Mouse (Mus musculus): ENCODE measurements at regions not wholly inside any gene's neighbourhood (a gene's known extent, or its start where the extent isn't known, plus 50 kb on each side); places are given as distances from the start of the nearest gene placed in this dataset.
"Not testable (repeated sequence)": the region's sequence is repeated elsewhere in the genome, so short reads cannot be mapped to it uniquely, and the experiment has no call there.

DNA sequence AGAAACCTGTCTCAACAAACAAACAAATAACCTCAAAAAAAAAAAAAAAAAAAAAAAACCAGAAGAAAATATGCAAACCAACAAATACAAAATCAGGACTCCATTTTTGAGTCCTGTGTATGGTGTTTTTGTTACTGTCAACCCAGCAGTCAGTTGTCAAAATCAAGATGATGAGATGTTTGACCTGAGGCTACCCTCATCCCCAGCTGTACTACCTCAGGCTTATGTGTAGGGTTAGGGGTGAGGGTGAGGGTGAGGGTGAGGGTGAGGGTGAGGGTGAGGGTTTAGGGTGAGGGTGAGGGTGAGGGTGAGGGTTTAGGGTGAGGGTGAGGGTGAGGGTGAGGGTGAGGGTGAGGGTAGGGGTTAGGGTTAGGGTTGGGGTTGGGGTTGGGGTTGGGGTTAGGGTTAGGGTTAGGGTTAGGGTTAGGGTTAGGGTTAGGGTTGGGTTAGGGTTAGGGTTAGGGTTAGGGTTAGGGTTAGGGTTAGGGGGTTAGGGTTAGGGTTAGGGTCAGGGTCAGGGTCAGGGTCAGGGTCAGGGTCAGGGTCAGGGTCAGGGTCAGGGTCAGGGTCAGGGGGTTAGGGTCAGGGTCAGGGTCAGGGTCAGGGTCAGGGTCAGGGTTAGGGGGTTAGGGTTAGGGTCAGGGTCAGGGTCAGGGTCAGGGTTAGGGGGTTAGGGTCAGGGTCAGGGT lies 97.0 kb upstream of the Vmn2r87 start:
- DNase-seq = peak; percentile 27
- intact Hi-C loops (cut with DNase I; ENCODE audit: low total_unique reads) = not testable (repeated sequence)

DNA sequence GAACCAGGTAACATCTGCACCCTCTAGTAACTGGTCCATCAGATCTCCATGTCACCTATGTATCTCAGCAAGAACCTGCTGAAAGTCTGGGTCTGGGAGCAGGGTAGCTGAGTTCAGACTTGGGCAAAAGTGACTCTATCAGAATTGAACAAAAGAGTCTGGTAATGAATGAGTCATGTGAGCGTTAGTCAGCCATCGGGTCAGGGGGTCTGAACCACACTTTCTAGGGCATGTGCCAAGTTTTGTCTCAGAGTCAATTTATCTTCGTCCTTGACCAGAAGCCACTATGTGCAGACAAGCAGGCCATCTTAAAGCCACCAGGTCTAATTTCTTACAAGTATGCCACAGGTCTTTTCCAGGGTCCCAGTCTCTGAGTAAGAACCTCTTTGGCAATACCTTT lies 69.2 kb upstream of the Vmn2r87 start:
- intact Hi-C loops (cut with DNase I; ENCODE audit: low total_unique reads); DNase-seq: not testable (repeated sequence)

DNA sequence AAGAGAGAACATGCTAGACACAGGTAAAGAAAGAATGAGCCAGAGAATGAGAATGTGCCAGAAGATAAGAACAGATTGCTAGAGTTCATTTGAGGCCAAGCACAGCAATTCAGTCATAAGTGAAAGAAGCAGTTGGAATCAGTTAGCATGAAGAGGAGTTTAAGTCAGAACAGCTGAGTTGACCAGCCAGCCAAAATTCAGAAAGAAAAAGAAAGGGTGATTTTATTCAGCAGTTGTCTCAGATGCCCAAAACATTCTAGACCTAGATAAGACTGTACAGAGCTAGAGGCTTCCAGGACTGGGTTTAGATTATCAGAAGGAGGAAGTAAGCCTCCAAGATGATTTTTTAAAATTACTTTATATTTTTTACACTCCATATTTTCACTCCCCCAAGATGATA lies 51.4 kb upstream of the Vmn2r87 start:
- DNase-seq = no peak
- intact Hi-C loops (cut with DNase I; ENCODE audit: low total_unique reads) = no loop called here

Small RNA genes lying in the stretch of these regions (microRNA-seq; reads per million reads assigned to microRNA genes)
- 0 reads per million in 2 experiments for gene Gm26445

Data from gastrocnemius, postnatal 14 days (tissue).